Mouse (Mus musculus) heart, adult 2 months (tissue): ENCODE data around the gene Hipk2.

Source experiments
- CTCF ChIP-seq: fragments of 200-600 bp; IDR thresholded peaks from 2 replicates; pipeline ENCODE4 v1.8.1; 2022; ENCODE audit warnings: antibody characterized with exemption, mild to moderate bottlenecking, moderate library complexity
- POLR2A ChIP-seq: fragments of 200-500 bp; IDR thresholded peaks from 2 replicates; pipeline ENCODE4 v1.6.1; 2011; ENCODE audit warnings: mild to moderate bottlenecking, low read depth, low read length, control low read depth; ENCODE audit not compliant: insufficient read depth

DNA sequence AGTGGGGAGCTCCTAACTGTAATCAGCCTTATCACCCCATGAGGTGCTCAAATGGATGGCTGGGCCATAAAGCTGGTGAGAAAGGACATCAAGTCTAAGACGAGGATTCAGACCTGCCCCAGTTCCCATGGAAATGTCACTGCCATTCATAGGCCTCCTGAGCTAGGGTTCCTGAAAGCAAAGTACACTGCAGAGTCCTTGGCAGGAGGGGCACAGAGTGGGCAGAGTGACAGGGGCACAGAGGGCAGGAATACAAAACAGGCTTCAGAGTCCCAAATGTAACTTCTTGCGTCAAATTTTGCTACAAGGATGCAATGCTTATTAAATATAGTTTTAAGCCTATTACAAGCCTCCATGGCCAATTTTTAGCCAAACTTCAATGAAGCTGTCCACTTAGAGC, 60.4 kb downstream of the Hipk2 start:
- no peak for TF ChIP-seq CTCF
- no peak for TF ChIP-seq POLR2A
